Mouse (Mus musculus): ENCODE results near the gene 1700028P14Rik. TPM values are rescaled to one million over a fixed set of nuclear protein-coding genes. Genes with fewer than 3 reads are reported as not detected.

1700028P14Rik gene
- polyA plus RNA-seq, 1 experiment = 2.1 TPM

DNA sequence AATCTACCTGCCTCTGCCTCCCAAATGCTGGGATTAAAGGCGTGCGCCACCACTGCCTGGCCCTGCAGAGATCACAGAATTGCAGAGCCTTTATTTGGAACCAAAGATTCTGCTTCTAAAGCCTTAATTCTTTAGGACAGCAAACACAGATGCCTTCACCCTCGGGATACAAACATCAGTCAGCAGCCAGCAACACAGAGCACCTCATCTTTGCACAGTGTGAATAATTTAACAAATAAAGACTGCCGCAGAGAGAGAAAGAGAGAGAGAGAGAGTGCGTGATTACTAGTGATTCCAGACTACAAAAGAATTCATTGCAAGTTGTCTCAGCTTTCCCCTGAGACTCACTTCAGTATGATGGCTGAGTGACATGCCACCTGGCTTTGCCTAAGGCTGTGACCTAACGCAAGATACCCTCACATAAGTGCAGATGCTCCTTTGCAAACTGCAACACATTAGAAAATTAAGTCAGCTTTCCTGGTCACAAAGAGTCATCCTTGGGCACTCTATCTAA, 15.6 kb upstream of the 1700028P14Rik start:
- no peak for DNase-seq
- Histone ChIP-seq H3K4me1 (ENCODE audit: control insufficient read depth, insufficient read depth, low read length) (no peaks in the 10 kb centered on the region; the same call in 1 of the 2 replicates), H3K4me3 (replicated peaks; ENCODE audit: extremely low read depth, low read depth, low read length) (no peak overlapping the region)
- TF ChIP-seq CTCF (IDR thresholded peaks at IDR 0.05; ENCODE audit: insufficient read depth, low read length) = no peak
- TF ChIP-seq POLR2A (IDR thresholded peaks at IDR 0.05; ENCODE audit: borderline replicate concordance, extremely low read depth, low read depth, low read length) = no peak
- 74% methylated on average over 6 of the region's 6 CpGs for WGBS

GRCm38 (mm10) chr19:23664083-23664482, 11.5 kb upstream of the 1700028P14Rik start:
- Histone ChIP-seq H3K4me3 (replicated peaks; ENCODE audit: extremely low read depth, low read depth, low read length) (no peak overlapping the region), H3K4me1 (ENCODE audit: control insufficient read depth, insufficient read depth, low read length) (no peaks in the 10 kb centered on the region; the same call in 1 of the 2 replicates)
- DNase-seq = no peak
- no peak for TF ChIP-seq CTCF (IDR thresholded peaks at IDR 0.05; ENCODE audit: insufficient read depth, low read length)
- no peak for TF ChIP-seq POLR2A (IDR thresholded peaks at IDR 0.05; ENCODE audit: borderline replicate concordance, extremely low read depth, low read depth, low read length)
- WGBS = 71% methylated on average over 7 of the region's 7 CpGs

DNA sequence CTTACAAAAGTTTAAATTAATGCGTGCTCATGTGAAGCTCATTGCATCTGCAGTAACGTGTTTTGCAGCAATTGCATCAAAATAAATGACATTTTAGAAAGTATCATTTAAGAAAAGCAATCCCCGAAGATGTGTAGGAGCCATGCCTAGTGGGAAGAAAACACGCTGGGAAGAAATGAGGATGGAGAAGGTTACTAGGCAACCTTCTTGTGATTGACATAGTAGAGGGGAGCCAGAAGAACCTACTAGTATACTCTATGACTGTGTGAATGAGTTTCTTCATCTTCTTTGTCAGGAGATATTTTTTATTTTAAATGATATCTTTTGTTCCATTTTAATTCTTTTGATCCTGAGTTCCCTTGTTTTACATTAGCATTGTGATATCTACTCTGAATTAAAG, 5.7 kb upstream of the 1700028P14Rik start:
- WGBS = 88% methylated on average over 4 of the region's 4 CpGs
- no peak overlapping the region for H3K4me3 ChIP-seq (replicated peaks; ENCODE audit: extremely low read depth, low read depth, low read length)
- no peak for DNase-seq
- TF ChIP-seq POLR2A (IDR thresholded peaks at IDR 0.05; ENCODE audit: borderline replicate concordance, extremely low read depth, low read depth, low read length) (no peak), CTCF (IDR thresholded peaks at IDR 0.05; ENCODE audit: insufficient read depth, low read length) (no peak)
- H3K4me1 ChIP-seq (ENCODE audit: control insufficient read depth, insufficient read depth, low read length) = no peaks in the 10 kb centered on the region

- no peak for DNase-seq
- WGBS = 51% methylated on average over 12 of the region's 12 CpGs
- H3K4me3 ChIP-seq (replicated peaks; ENCODE audit: extremely low read depth, low read depth, low read length) = no peak overlapping the region
- TF ChIP-seq POLR2A (IDR thresholded peaks at IDR 0.05; ENCODE audit: borderline replicate concordance, extremely low read depth, low read depth, low read length) = no peak
- H3K4me1 ChIP-seq (ENCODE audit: control insufficient read depth, insufficient read depth, low read length) = no peaks in the 10 kb centered on the region
Measured at GRCm38 (mm10) chr19:23657261-23657932, 4.8 kb upstream of the 1700028P14Rik start.

DNA sequence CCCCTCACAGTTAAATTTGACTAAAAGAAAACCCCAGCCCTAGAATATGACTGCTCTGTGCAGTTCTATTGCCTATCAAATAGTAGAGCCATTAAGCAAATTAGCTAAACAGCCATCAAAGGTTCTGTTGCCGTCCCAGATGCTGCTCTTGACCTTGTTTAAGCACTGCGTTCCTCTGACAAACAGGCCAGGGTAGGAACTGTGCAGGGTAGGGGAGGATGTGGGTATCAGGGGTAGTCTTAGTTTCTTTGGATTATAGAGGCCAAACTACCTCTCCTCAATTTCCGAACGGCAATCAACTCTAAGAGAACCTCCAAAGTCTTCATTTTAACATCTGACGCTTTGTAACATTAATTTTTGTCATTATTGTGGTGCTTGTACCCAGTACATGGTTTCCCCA, 542 bp upstream of the 1700028P14Rik start:
- 88% methylated on average over 5 of the region's 5 CpGs for WGBS
- no peak for TF ChIP-seq POLR2A (IDR thresholded peaks at IDR 0.05; ENCODE audit: borderline replicate concordance, extremely low read depth, low read depth, low read length)
- TF ChIP-seq CTCF (IDR thresholded peaks at IDR 0.05; ENCODE audit: insufficient read depth, low read length) = no peak
- DNase-seq = no peak
- Histone ChIP-seq H3K4me3 (replicated peaks; ENCODE audit: extremely low read depth, low read depth, low read length) (no peak overlapping the region), H3K4me1 (ENCODE audit: control insufficient read depth, insufficient read depth, low read length) (no peaks in the 10 kb centered on the region)

GRCm38 (mm10) chr19:23647308-23647707, 5.3 kb downstream of the 1700028P14Rik start:
- DNase-seq = no peak
- WGBS = 94% methylated on average over 7 of the region's 7 CpGs
- H3K4me3 ChIP-seq (replicated peaks; ENCODE audit: extremely low read depth, low read depth, low read length) = no peak overlapping the region
- TF ChIP-seq POLR2A (IDR thresholded peaks at IDR 0.05; ENCODE audit: borderline replicate concordance, extremely low read depth, low read depth, low read length) (no peak), CTCF (IDR thresholded peaks at IDR 0.05; ENCODE audit: insufficient read depth, low read length) (no peak)
- no peaks in the 10 kb centered on the region for H3K4me1 ChIP-seq (ENCODE audit: control insufficient read depth, insufficient read depth, low read length)

GRCm38 (mm10) chr19:23645347-23645746, 7.3 kb downstream of the 1700028P14Rik start:
- TF ChIP-seq POLR2A (IDR thresholded peaks at IDR 0.05; ENCODE audit: borderline replicate concordance, extremely low read depth, low read depth, low read length) (no peak), CTCF (IDR thresholded peaks at IDR 0.05; ENCODE audit: insufficient read depth, low read length) (no peak)
- no peak overlapping the region for H3K4me3 ChIP-seq (replicated peaks; ENCODE audit: extremely low read depth, low read depth, low read length)
- DNase-seq = no peak
- 78% methylated on average over 7 of the region's 7 CpGs for WGBS
- H3K4me1 ChIP-seq (ENCODE audit: control insufficient read depth, insufficient read depth, low read length) = no peaks in the 10 kb centered on the region

GRCm38 (mm10) chr19:23643819-23644218, 8.8 kb downstream of the 1700028P14Rik start:
- TF ChIP-seq POLR2A (IDR thresholded peaks at IDR 0.05; ENCODE audit: borderline replicate concordance, extremely low read depth, low read depth, low read length) (no peak), CTCF (IDR thresholded peaks at IDR 0.05; ENCODE audit: insufficient read depth, low read length) (no peak)
- WGBS = 89% methylated on average over 5 of the region's 5 CpGs
- Histone ChIP-seq H3K4me3 (replicated peaks; ENCODE audit: extremely low read depth, low read depth, low read length) (no peak overlapping the region), H3K4me1 (ENCODE audit: control insufficient read depth, insufficient read depth, low read length) (no peaks in the 10 kb centered on the region)
- DNase-seq = no peak

DNA sequence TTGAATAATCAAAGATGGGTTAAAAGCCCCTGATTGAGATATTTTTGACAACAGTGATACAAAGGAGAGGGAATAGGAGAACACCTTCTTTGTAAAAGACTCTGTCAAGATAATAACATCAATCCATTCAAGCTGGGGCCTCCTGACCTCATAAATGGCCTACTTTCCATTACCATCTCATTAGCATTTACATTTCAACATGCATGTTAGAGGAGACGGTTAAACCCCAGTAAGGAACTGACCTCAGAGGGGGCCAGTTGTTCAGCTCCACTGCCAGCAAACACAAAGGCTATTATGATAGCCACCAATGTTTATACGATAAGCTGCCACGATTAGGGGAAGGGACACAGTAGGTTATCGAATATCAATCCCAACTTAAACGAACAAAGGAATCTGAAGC, 15.8 kb downstream of the 1700028P14Rik start:
- Histone ChIP-seq H3K4me3 (replicated peaks; ENCODE audit: extremely low read depth, low read depth, low read length) (no peak overlapping the region), H3K4me1 (ENCODE audit: control insufficient read depth, insufficient read depth, low read length) (no peaks in the 10 kb centered on the region)
- no peak for TF ChIP-seq CTCF (IDR thresholded peaks at IDR 0.05; ENCODE audit: insufficient read depth, low read length)
- TF ChIP-seq POLR2A (IDR thresholded peaks at IDR 0.05; ENCODE audit: borderline replicate concordance, extremely low read depth, low read depth, low read length) = no peak
- no peak for DNase-seq
- WGBS = 71% methylated on average over 5 of the region's 5 CpGs

Data from lung, adult 2 months (tissue).